Mouse (Mus musculus): ENCODE data around the gene Aak1.

GRCm38 (mm10) chr6:86907191-86907590, 57.9 kb downstream of the Aak1 start:
- TF ChIP-seq POLR2A (IDR thresholded peaks at IDR 0.05; ENCODE audit: control insufficient read depth, extremely low read depth, insufficient read depth, low read length, poor library complexity) (no peak), CTCF (IDR thresholded peaks at IDR 0.05; ENCODE audit: borderline replicate concordance, control insufficient read depth, extremely low read depth, insufficient read depth, low read length, poor library complexity) (no peak)

Measured in thymus, adult 2 months (tissue).